Mouse (Mus musculus): ENCODE data around the gene Kl. TPM values are rescaled to one million over a fixed set of nuclear protein-coding genes. Genes with fewer than 3 reads are reported as not detected.

Gene Kl
- total RNA-seq, 2 experiments from 2014 or later: 0.11 to 0.14 TPM

GRCm38 (mm10) chr5:150959861-150960260 is 7.5 kb downstream of the Kl start:
- intact Hi-C loops (cut with DNase I): no loop called here
- no peak for DNase-seq

- intact Hi-C loops (cut with DNase I): no loop called here
- no peak for DNase-seq
Measured at GRCm38 (mm10) chr5:150961615-150962014, 9.2 kb downstream of the Kl start.

- intact Hi-C loops (cut with DNase I): no loop called here
- DNase-seq: no peak
Measured at GRCm38 (mm10) chr5:150962756-150963155, 10.3 kb downstream of the Kl start.

GRCm38 (mm10) chr5:150967925-150968324 is 15.5 kb downstream of the Kl start:
- no peak for DNase-seq
- intact Hi-C loops (cut with DNase I): no loop called here

- intact Hi-C loops (cut with DNase I): no loop called here
Measured at GRCm38 (mm10) chr5:150970551-150970950, 18.1 kb downstream of the Kl start.

GRCm38 (mm10) chr5:150971126-150971525 is 18.7 kb downstream of the Kl start:
- intact Hi-C loops (cut with DNase I): no loop called here
- no peak for DNase-seq

More at GRCm38 (mm10) chr5:150970551-150970950, 18.1 kb downstream of the Kl start:
- DNase-seq: no peak

GRCm38 (mm10) chr5:150974226-150974625 is 21.8 kb downstream of the Kl start:
- intact Hi-C loops (cut with DNase I): no loop called here
- DNase-seq: no peak

GRCm38 (mm10) chr5:150977383-150977958 is 25.1 kb downstream of the Kl start:
- no peak for DNase-seq
- intact Hi-C loops (cut with DNase I): no loop called here

GRCm38 (mm10) chr5:150979341-150980136 is 27.1 kb downstream of the Kl start:
- peak; percentile 13 to 22 for DNase-seq
- intact Hi-C loops (cut with DNase I): no loop called here

- intact Hi-C loops (cut with DNase I): no loop called here
- DNase-seq: no peak
Measured at GRCm38 (mm10) chr5:150982082-150982481, 29.7 kb downstream of the Kl start.

GRCm38 (mm10) chr5:150994096-150994495 is 41.7 kb downstream of the Kl start:
- intact Hi-C loops (cut with DNase I): no loop called here
- DNase-seq: no peak

GRCm38 (mm10) chr5:150996586-150996985 is 44.2 kb downstream of the Kl start:
- intact Hi-C loops (cut with DNase I): no loop called here
- no peak for DNase-seq

- intact Hi-C loops (cut with DNase I): no loop called here
- DNase-seq: no peak
Measured at GRCm38 (mm10) chr5:151001111-151001510, 48.7 kb downstream of the Kl start.

- no peak for DNase-seq
- intact Hi-C loops (cut with DNase I): no loop called here
Measured at GRCm38 (mm10) chr5:151002051-151002450, 49.6 kb downstream of the Kl start.

GRCm38 (mm10) chr5:151004216-151004755 is 51.9 kb downstream of the Kl start:
- no peak for DNase-seq
- intact Hi-C loops (cut with DNase I): no loop called here

GRCm38 (mm10) chr5:151018450-151018849 is 66.0 kb downstream of the Kl start:
- DNase-seq: no peak
- intact Hi-C loops (cut with DNase I): no loop called here

GRCm38 (mm10) chr5:151018959-151019358 is 66.6 kb downstream of the Kl start:
- intact Hi-C loops (cut with DNase I): no loop called here

GRCm38 (mm10) chr5:151020031-151020820 is 67.8 kb downstream of the Kl start:
- intact Hi-C loops (cut with DNase I): loop anchor here (5.0 kb wide), 1 partner anchor 68 kb away; the partner anchor contains the start of gene Kl
- no peak for DNase-seq

More at GRCm38 (mm10) chr5:151018959-151019358, 66.6 kb downstream of the Kl start:
- no peak for DNase-seq

GRCm38 (mm10) chr5:151020831-151021230 is 68.4 kb downstream of the Kl start:
- DNase-seq: peak in 1 of 2 experiments; percentile 20
- intact Hi-C loops (cut with DNase I): loop anchor here (5.0 kb wide), 1 partner anchor 69 kb away; the partner anchor contains the start of gene Kl

- intact Hi-C loops (cut with DNase I): loop anchor here (5.0 kb wide), 1 partner anchor 70 kb away; the partner anchor contains the start of gene Kl
- DNase-seq: no peak
Measured at GRCm38 (mm10) chr5:151022026-151022425, 69.6 kb downstream of the Kl start.

- intact Hi-C loops (cut with DNase I): loop anchor here (5.0 kb wide), 1 partner anchor 71 kb away; the partner anchor contains the start of gene Kl
- no peak for DNase-seq
Measured at GRCm38 (mm10) chr5:151022939-151023338, 70.5 kb downstream of the Kl start.
